Mouse (Mus musculus): ENCODE data around the gene Tnni3k.
A peak's percentile ranks its signal among the peaks of the same experiment; 100 is the strongest.

Tnni3k gene

GRCm38 (mm10) chr3:154819684-154820083 lies 235.5 kb downstream of the Tnni3k start:
- peak; percentile 40 for DNase-seq

GRCm38 (mm10) chr3:154817732-154818131 lies 237.5 kb downstream of the Tnni3k start:
- peak; percentile 88 for DNase-seq

GRCm38 (mm10) chr3:154816801-154817625 lies 238.2 kb downstream of the Tnni3k start:
- peak; percentile 93 for DNase-seq

- no peak for DNase-seq
Measured at GRCm38 (mm10) chr3:154816231-154816630, 239.0 kb downstream of the Tnni3k start.

- DNase-seq, result peak; percentile 75
Measured at GRCm38 (mm10) chr3:154815606-154816005, 239.6 kb downstream of the Tnni3k start.

GRCm38 (mm10) chr3:154812893-154813292 lies 242.3 kb downstream of the Tnni3k start:
- peak; percentile 17 for DNase-seq

GRCm38 (mm10) chr3:154811833-154812232 lies 243.4 kb downstream of the Tnni3k start:
- peak; percentile 87 for DNase-seq

GRCm38 (mm10) chr3:154811281-154811680 lies 243.9 kb downstream of the Tnni3k start:
- DNase-seq, result peak; percentile 59

GRCm38 (mm10) chr3:154810273-154810870 lies 244.8 kb downstream of the Tnni3k start:
- peak; percentile 79 for DNase-seq

- peak; percentile 93 for DNase-seq
Measured at GRCm38 (mm10) chr3:154806626-154807025, 248.6 kb downstream of the Tnni3k start.

- DNase-seq, result no peak
Measured at GRCm38 (mm10) chr3:154800888-154801429, 254.2 kb downstream of the Tnni3k start.

- DNase-seq, result no peak
Measured at GRCm38 (mm10) chr3:154800454-154800853, 254.8 kb downstream of the Tnni3k start.

GRCm38 (mm10) chr3:154798806-154799205 lies 256.4 kb downstream of the Tnni3k start:
- peak; percentile 55 for DNase-seq

- peak; percentile 45 for DNase-seq
Measured at GRCm38 (mm10) chr3:154793571-154793970, 261.6 kb downstream of the Tnni3k start.

GRCm38 (mm10) chr3:154787611-154788010 lies 267.6 kb downstream of the Tnni3k start:
- peak; percentile 80 for DNase-seq

GRCm38 (mm10) chr3:154786354-154786753 lies 268.9 kb downstream of the Tnni3k start:
- no peak for DNase-seq

- peak; percentile 54 for DNase-seq
Measured at GRCm38 (mm10) chr3:154778836-154779595, 276.2 kb downstream of the Tnni3k start.

GRCm38 (mm10) chr3:154771651-154772050 lies 283.6 kb downstream of the Tnni3k start:
- DNase-seq, result no peak

- peak; percentile 85 for DNase-seq
Measured at GRCm38 (mm10) chr3:154766321-154766720, 288.9 kb downstream of the Tnni3k start.

GRCm38 (mm10) chr3:154764115-154764514 lies 291.1 kb downstream of the Tnni3k start:
- peak; percentile 93 for DNase-seq

- peak; percentile 90 for DNase-seq
Measured at GRCm38 (mm10) chr3:154763374-154763773, 291.8 kb downstream of the Tnni3k start.

- DNase-seq, result no peak
Measured at GRCm38 (mm10) chr3:154761108-154761507, 294.1 kb downstream of the Tnni3k start.

GRCm38 (mm10) chr3:154758089-154758488 lies 297.1 kb downstream of the Tnni3k start:
- DNase-seq, result no peak

All from heart, adult 11 months (tissue).